Mouse (Mus musculus) c-Kit-positive CD71-positive TER-119-positive erythroid progenitor cells, embryonic 14.5 days (primary cell): Measurements from ENCODE around the gene Hp1bp3.
A peak's percentile ranks its signal among the peaks of the same experiment; 100 is the strongest.

ENCODE experiments used
- DNase-seq: peaks from one replicate; pipeline ENCODE4 v3.0.0-alpha.2; 2013; ENCODE audit warnings: low spot score

Hp1bp3 gene

GRCm38 (mm10) chr4:138216200-138216890 lies at the start of gene Hp1bp3:
TSS of gene Hp1bp3 (plus strand) at chr4:138216296.
- peak; percentile 33 for DNase-seq

DNA sequence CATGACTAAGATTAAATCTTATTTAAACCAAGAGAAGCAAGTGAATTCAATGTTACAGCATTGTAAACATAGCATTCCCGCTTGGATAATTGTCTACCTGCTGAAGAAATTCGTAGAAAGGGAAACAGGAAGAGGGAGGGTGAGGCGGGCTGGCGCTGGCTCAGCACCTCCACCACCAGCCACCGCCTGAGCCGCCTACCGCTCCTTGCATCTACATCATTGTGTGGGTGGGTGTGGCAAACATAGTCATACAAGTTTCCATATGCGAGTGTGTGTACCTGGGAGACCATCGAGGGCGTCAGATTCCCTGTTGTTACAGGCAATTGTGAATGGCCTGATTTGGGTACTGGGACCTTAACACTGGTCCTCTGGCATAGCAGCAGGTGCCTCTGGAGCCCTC lies 49.6 kb upstream of the Hp1bp3 start:
- no peak for DNase-seq

GRCm38 (mm10) chr4:138168162-138168561 lies 47.9 kb upstream of the Hp1bp3 start:
- peak; percentile 17 for DNase-seq

DNA sequence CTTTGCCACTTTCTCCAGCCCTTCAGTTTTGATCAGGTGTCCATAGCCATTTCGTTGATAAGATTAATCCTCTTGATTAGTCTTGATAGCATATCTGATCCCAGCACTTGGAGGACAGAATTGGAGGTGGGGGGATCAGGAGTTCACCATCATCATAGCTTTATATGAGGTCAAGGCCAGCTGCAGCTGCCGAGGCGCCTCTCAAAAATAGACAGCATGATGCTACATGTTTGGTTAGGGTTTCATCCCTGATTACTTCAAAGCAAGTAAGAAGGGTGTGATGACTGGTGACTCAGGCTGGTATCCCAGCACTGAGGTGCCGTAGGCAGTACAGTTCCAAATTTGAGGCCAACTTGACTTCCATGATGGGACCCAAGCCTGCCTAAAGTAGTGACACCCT lies 46.7 kb upstream of the Hp1bp3 start:
- DNase-seq, result no peak

- no peak for DNase-seq
Observed at GRCm38 (mm10) chr4:138172686-138173085, 43.4 kb upstream of the Hp1bp3 start.

DNA sequence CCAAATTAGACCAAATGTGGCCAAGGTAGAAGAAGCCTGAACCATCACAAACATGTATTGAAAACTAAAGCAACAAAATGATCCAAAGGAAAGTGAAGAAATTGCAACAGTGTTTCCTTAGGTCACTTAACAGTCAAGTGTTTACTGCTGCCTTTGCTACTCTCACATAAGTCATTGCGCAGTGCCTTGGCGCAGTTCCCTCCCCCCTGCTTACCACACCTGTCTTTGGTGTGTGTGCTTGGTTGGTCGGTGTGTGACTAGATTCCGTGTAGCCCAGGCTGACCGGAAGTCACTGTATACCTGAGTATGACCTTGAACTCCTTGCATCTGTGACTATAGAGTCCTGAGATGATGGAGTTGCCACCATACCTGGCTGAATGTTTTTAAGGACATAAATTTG lies 36.7 kb upstream of the Hp1bp3 start:
- DNase-seq, result no peak

- no peak for DNase-seq
Observed at GRCm38 (mm10) chr4:138180719-138181118, 35.4 kb upstream of the Hp1bp3 start.

GRCm38 (mm10) chr4:138184056-138184455 lies 32.0 kb upstream of the Hp1bp3 start:
- DNase-seq, result no peak

- DNase-seq, result no peak
Observed at GRCm38 (mm10) chr4:138184573-138184981, 31.5 kb upstream of the Hp1bp3 start.

- no peak for DNase-seq
Observed at GRCm38 (mm10) chr4:138185961-138186360, 30.1 kb upstream of the Hp1bp3 start.

- peak; percentile 18 for DNase-seq
Observed at GRCm38 (mm10) chr4:138187995-138188394, 28.1 kb upstream of the Hp1bp3 start.

- no peak for DNase-seq
Observed at GRCm38 (mm10) chr4:138192561-138192960, 23.5 kb upstream of the Hp1bp3 start.

GRCm38 (mm10) chr4:138200769-138201168 lies 15.3 kb upstream of the Hp1bp3 start:
- no peak for DNase-seq

GRCm38 (mm10) chr4:138201696-138202095 lies 14.4 kb upstream of the Hp1bp3 start:
- DNase-seq, result no peak

DNA sequence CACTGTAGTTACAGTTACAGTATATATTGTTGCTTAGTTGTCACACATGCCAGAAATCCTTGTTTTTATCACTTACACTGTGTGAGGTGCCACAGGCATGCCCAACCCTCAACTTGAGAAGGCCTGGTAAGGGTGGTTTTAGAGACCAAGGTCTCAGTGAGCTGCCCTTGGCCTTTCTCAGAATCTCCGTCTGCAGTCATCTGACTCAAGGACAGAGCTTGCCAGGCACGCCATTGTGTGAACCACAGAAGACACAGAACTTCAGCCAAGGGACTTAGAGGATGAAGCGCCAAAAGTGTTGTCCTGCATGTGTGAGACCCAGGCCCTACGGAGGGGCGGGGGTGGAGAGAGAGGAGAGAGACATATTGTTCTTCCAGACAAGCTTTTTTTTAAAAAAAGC lies 6.0 kb upstream of the Hp1bp3 start:
- DNase-seq, result no peak

DNA sequence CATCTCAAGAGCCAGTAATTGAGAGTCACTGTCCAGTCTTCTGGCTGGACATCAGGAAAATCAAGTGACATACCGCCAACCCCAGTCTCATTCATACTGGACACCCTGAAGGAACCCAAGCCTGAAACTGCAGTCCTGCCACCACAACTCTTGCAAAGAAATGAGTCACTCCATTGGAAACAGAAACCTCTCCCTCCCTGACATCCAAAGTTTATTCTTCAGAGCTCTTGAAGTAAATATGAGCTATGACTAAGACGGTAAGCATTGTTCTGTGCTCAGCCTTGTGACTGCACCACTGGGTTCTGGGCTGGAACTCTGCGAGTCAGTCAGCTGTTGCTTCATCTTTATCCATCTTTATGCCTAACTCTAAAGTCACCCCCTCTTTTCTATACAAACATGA lies 2.2 kb upstream of the Hp1bp3 start:
- no peak for DNase-seq

DNA sequence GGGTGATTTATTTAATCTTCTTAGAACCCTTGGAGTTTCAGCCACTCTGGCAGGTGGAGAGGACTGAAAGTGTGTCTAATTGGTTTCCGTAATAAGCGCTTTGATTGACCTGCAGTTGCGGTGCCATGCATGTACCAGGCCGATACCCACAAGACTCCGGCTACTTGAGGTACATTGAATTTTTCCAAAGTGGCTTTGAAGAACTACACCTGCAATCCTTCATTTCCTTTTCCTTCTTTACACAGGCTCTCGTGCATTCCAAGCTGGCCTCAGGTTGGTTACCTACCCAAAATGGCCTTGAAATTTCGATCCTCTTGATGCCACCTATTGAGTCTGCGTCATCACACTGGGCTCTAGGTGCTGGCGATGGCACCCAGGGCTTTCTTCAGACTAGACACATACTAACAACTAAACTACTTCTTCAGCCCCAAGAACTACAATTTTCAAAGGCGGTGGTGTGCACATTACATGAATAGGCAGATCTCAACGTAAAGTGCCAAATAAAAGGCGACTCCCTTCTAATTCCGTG lies 361 bp upstream of the Hp1bp3 start:
- DNase-seq, result no peak

- DNase-seq, result peak; percentile 97
Observed at GRCm38 (mm10) chr4:138216891-138217392, 846 bp downstream of the Hp1bp3 start.

DNA sequence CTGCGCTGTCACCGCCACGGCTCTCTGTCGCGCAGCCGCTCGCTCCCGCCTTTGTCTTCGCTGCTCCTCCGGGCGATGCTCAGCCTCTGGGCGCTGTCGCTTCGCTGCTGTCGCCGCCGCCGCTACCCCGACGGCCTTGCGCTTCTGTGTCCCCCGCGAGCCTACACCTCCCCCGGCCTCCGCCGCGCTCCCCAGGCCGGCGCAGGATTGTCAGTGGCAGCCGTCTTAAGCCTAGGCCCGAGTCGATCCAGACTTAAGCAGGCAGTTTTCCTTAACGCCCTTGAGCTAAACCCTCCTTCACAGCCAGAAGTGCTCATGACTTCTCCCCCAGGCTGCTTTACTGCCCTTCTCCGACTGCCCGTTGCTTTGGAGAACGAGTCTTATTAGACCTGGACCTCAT lies 1.3 kb downstream of the Hp1bp3 start:
- DNase-seq, result peak; percentile 44

DNA sequence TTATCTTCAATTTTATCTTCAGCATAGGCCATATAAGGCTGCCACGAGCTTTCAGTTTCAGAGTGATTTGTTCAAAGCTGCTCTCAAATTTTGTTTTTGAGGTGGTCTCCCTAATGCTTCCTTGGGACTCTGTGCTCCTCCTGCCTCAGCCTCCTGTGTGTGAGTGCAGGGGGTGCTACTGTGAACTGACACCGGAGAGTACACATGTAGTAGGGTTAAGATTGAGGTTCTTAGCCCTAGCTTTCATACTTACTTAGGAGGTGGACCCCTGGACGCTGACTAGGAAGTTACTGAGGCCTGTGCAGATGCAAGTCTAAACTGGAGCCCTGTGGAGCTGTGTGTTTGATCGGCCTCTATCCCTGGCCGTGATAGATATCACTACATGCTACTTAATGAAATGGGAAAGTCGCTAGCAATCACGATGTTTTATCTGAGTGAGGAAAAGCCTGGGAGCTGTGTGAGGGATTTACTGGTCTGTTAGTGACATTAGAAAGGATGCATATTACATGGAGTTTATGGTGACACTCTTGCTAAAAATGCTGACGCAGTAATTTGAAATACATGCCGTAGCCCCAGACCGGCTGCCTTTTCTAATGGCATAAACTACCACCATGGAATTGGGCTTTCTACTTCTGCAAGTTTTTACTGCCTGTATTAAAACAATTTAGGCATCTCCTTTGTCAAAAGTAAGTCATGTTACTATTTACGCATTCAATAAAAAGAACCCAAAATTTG lies 2.0 kb downstream of the Hp1bp3 start:
- peak; percentile 40 for DNase-seq

GRCm38 (mm10) chr4:138219331-138219730 lies 3.2 kb downstream of the Hp1bp3 start:
- peak; percentile 24 for DNase-seq

- DNase-seq, result no peak
Observed at GRCm38 (mm10) chr4:138220761-138221160, 4.7 kb downstream of the Hp1bp3 start.

- DNase-seq, result no peak
Observed at GRCm38 (mm10) chr4:138221406-138221805, 5.3 kb downstream of the Hp1bp3 start.
